Mouse (Mus musculus) liver, embryonic 11.5 days (tissue): ENCODE data around the gene Tnn. TPM values are rescaled to one million over a fixed set of nuclear protein-coding genes. Genes with fewer than 3 reads are reported as not detected.

Experiments used
- ATAC-seq: fragments of 200-750 bp; cut with Nextera tagmentation; replicated peaks from 2 replicates; pipeline ENCODE4 v1.8.0; 2017; ENCODE audit warnings: moderate number of reproducible peaks, mild to moderate bottlenecking, moderate TSS enrichment, moderate library complexity; ENCODE audit not compliant: low FRiP score
- DNase-seq: peaks from one replicate; pipeline ENCODE4 v3.0.0-alpha.2; 2017; ENCODE audit warnings: low spot score
- H3K27ac ChIP-seq: fragments of 300-500 bp; sonication (generic); 2 replicates; pipeline ENCODE4 v1.5.1; 2014; ENCODE audit warnings: mild to moderate bottlenecking, low read depth, low read length, control low read depth
- H3K27me3 ChIP-seq: fragments of 300-500 bp; sonication (generic); replicated peaks from 2 replicates; pipeline ENCODE4 v1.6.1; 2014; ENCODE audit warnings: low read length, mixed read lengths; ENCODE audit not compliant: control insufficient read depth, insufficient read depth
- H3K36me3 ChIP-seq: fragments of 300-500 bp; sonication (generic); 2 replicates; pipeline ENCODE4 v1.6.1; 2014; ENCODE audit warnings: mild to moderate bottlenecking, low read length, moderate library complexity, mixed read lengths; ENCODE audit not compliant: control insufficient read depth, insufficient read depth
- H3K4me1 ChIP-seq: fragments of 300-500 bp; sonication (generic); replicated peaks from 2 replicates; pipeline ENCODE4 v1.6.1; 2014; ENCODE audit warnings: low read length, mixed read lengths; ENCODE audit not compliant: control insufficient read depth, insufficient read depth
- H3K4me2 ChIP-seq: fragments of 300-500 bp; sonication (generic); 2 replicates; pipeline ENCODE4 v1.6.1; 2014; ENCODE audit warnings: mild to moderate bottlenecking, control low read depth, moderate library complexity
- H3K4me3 ChIP-seq: fragments of 300-500 bp; sonication (generic); 2 replicates; pipeline ENCODE4 v1.5.1; 2014; ENCODE audit warnings: low read depth, low read length, control low read depth
- H3K9ac ChIP-seq: fragments of 300-500 bp; sonication (generic); 2 replicates; pipeline ENCODE4 v1.6.1; 2014; ENCODE audit warnings: low read depth, low read length, control low read depth
- H3K9me3 ChIP-seq: fragments of 300-500 bp; sonication (generic); 2 replicates; pipeline ENCODE4 v1.6.1; 2016; ENCODE audit warnings: low read length, inconsistent platforms, mixed read lengths; ENCODE audit not compliant: control insufficient read depth
- WGBS: fragments of 180-500 bp; shearing (Covaris S2); extraction: QIAGEN DNeasy Blood & Tissue Kit; methylation state at CpG from one replicate; pipeline ENCODE4 v1.1.7; 2014; 5-methylcytosine and 5-hydroxymethylcytosine counted together
- polyA plus RNA-seq: library from polyadenylated mRNA; unstranded; fragments of >200 nt; fragmentation: Nextera tagmentation; extraction: Ambion mirVana; gene quantifications from 2 replicates; pipeline ENCODE4 v1.2.1, GENCODE M21; 2014

Gene Tnn
- polyA plus RNA-seq, 1 experiment from 2014 or later = not detected

DNA sequence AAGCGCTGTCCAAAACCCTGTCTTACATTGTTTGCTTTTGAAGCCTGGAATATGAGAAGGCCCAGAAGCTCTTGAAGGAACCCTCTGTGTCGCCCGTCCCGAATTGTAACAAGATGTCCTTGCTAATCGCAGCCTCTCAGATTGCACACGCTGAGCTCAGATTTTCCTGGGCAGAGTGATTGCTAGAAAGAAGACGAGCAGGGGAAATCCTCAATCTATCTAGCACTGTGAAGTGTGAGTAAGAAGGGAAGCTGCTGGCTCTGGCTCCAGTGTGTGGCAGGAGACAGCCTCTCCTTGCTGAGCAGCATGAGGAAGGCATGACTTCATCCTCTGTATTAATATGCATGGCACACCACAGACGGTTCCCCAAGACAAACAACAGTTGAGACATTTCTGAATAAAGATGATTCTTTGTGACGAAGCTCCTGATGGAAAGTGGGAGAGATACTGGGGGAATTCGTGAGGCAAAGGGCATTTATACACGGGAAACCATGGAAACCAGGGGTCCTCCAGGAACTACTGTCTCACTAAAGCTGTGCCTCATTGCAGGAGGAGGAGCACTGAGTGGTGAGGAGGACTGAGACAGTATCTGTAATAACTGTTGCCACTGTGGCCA, 4.0 kb downstream of the Tnn start:
- no peak overlapping the region for H3K4me3 ChIP-seq
- no peaks in the 10 kb centered on the region for H3K9me3 ChIP-seq
- no peak overlapping the region for H3K9ac ChIP-seq
- DNase-seq = no peak
- no peaks in the 10 kb centered on the region for H3K4me1 ChIP-seq
- no peak for ATAC-seq
- no peaks in the 10 kb centered on the region for H3K27me3 ChIP-seq
- no peak overlapping the region for H3K4me2 ChIP-seq
- no peak overlapping the region for H3K27ac ChIP-seq
- no peaks in the 10 kb centered on the region for H3K36me3 ChIP-seq
- 75% methylated on average over 11 of the region's 11 CpGs for WGBS

DNA sequence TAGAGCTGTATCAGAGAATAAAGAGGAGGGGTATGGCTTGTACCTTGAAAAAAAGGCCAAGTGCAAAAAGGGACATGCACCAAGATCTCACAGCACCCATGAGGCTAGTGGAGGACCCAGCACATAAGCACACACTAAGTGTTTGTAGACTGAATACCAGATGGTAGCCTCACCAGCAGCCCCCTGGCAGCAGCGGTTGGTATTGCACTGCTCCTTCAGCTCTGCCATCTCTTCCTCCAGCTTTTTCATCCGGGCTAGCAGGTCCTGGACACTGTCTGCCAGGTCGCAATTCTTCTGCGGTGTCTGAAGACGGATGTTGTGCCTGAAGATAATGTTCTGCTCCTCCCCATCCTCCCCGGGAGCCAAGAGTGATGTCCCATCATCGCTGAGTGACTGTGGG, 6.1 kb downstream of the Tnn start:
- DNase-seq = no peak
- Histone ChIP-seq H3K27ac (no peak overlapping the region), H3K9me3 (no peaks in the 10 kb centered on the region), H3K9ac (no peak overlapping the region), H3K4me1 (no peaks in the 10 kb centered on the region), H3K4me2 (no peak overlapping the region), H3K36me3 (no peaks in the 10 kb centered on the region), H3K4me3 (no peak overlapping the region), H3K27me3 (no peaks in the 10 kb centered on the region)
- ATAC-seq = no peak
- WGBS = 77% methylated on average over 7 of the region's 7 CpGs

DNA sequence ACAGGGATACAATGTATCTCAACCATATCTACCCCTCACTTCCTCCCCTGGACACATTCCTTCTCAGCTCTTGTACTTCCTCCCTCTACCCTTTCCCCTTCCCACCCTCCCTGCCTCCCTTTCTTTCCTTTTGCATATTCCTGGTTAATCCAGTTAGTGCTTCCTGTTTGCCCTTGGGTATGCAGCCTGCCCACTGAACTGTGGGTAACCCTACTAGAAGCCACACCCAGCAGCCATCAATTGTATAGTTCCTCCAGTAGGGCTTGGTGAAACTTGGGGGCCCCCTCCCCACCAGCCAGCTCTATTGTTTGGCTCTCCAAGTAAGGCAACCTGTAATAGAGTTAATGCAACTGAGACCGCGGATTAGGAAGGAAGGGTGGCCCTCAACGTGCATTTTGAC, 7.8 kb downstream of the Tnn start:
- no peaks in the 10 kb centered on the region for H3K36me3 ChIP-seq
- H3K27me3 ChIP-seq = no peaks in the 10 kb centered on the region
- no peak overlapping the region for H3K4me3 ChIP-seq
- DNase-seq (no peak), ATAC-seq (no peak)
- no peak overlapping the region for H3K4me2 ChIP-seq
- no peak overlapping the region for H3K27ac ChIP-seq
- no peak overlapping the region for H3K9ac ChIP-seq
- H3K4me1 ChIP-seq = no peaks in the 10 kb centered on the region
- H3K9me3 ChIP-seq = no peaks in the 10 kb centered on the region
- 66% methylated on average over 3 of the region's 3 CpGs for WGBS

DNA sequence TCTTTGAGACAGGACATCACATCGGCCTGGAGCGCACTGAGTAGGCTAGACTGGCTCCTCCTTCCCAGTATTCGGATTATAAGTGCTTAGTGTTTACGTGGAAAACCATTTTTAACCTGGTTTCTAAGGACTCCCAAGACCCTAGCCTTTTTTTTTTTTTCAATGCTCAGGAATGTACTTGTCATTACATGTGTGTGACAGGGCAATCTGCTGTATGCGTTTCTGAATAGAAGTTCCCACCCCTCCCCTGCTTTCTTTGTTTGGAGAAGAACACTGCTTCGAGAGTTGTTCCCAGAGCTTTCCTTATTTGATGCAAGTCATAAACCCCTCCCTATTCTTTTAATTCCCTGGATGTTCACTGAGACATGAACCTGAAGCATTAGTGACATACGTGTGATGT, 9.0 kb downstream of the Tnn start:
- Histone ChIP-seq H3K9ac (no peak overlapping the region), H3K27me3 (no peaks in the 10 kb centered on the region), H3K9me3 (no peaks in the 10 kb centered on the region), H3K4me2 (no peak overlapping the region), H3K4me3 (no peak overlapping the region), H3K4me1 (no peaks in the 10 kb centered on the region), H3K27ac (no peak overlapping the region), H3K36me3 (no peaks in the 10 kb centered on the region)
- DNase-seq (no peak), ATAC-seq (no peak)
- WGBS = 82% methylated on average over 7 of the region's 7 CpGs

DNA sequence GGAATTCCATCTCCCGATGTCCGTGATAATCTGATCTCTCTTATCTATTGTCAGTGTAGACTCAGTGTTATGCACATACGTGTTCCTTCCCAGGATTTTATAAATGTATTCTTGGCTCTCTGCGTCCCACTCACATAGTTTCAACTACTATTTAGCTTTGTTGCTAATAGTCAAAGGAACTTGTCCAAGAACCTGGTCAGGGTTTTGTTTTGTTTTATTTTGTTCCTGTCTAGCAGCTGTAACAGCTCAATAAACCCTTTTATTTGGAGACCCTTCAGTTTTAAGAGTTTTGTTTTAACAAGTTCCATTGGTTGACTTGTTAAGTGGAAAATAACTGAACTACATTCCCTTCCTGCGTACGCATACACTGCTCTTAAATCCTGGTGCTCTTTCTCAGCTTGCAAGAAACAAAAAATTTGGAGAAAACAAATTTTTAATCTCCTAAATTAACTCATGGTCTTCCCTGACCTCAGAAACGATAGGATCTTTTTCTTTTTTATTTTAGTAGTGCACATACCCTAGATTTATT, 17.0 kb downstream of the Tnn start:
- DNase-seq (no peak), ATAC-seq (no peak)
- H3K9ac ChIP-seq = no peak overlapping the region
- H3K36me3 ChIP-seq = no peaks in the 10 kb centered on the region
- no peak overlapping the region for H3K4me3 ChIP-seq
- no peak overlapping the region for H3K4me2 ChIP-seq
- no peak overlapping the region for H3K27ac ChIP-seq
- WGBS = 84% methylated on average over 7 of the region's 7 CpGs
- H3K9me3 ChIP-seq = no peaks in the 10 kb centered on the region
- no peaks in the 10 kb centered on the region for H3K27me3 ChIP-seq
- no peaks in the 10 kb centered on the region for H3K4me1 ChIP-seq

DNA sequence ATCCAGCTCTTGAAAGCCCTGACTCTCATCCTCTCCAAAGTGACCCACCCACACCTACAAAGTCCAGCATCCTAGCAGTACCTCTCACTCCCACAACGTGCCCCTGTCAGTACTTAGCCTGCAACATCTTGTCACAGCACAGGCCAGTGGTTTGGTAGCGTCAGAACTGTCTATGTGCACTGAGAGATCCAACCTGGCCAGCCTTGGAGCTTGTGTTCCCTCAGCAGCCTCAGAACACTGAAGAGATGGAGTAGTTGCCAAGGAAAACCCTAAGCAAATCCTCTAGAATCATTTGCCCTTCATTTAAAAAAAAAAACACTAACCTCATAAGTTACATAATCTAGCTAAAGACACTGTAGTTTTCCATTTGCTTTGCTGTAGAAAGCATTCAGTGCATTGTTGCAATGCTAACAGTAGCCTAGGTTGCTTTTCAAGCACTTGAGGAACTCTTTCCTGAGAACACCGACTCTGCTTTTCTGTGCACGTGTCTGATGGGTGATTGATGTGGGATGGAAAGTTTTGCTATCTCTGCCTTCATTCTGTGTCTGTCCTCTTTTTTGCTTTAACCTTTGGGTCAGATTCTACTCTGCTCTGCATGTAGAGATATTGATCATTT, 19.8 kb downstream of the Tnn start:
- no peak overlapping the region for H3K27ac ChIP-seq
- no peaks in the 10 kb centered on the region for H3K9me3 ChIP-seq
- no peak overlapping the region for H3K4me2 ChIP-seq
- ATAC-seq (no peak), DNase-seq (no peak)
- H3K4me3 ChIP-seq = no peak overlapping the region
- no peaks in the 10 kb centered on the region for H3K36me3 ChIP-seq
- H3K9ac ChIP-seq = no peak overlapping the region
- no peaks in the 10 kb centered on the region for H3K4me1 ChIP-seq
- WGBS = 48% methylated on average over 4 of the region's 4 CpGs
- no peaks in the 10 kb centered on the region for H3K27me3 ChIP-seq

DNA sequence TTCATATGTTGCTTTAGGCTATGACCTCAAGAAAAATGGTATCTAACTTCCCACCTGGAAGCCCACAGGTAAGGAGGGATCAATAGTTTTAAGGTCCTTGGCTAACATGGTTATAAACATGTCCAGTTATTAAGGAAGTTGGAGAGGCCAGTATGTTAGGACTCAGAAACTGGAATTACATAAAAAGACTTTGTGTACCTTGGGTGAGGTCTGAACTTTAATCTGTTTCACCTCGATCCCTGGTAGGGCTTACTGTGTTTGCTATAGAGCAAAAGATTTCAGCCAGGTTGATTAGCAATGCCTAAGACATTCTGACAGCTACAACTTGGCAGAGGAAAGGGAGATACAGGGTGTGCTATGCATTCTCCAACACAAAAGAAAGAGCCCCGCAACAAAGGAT, 29.4 kb downstream of the Tnn start:
- Histone ChIP-seq H3K9ac (no peak overlapping the region), H3K4me3 (no peak overlapping the region), H3K4me1 (no peaks in the 10 kb centered on the region), H3K4me2 (no peak overlapping the region), H3K27ac (no peak overlapping the region), H3K36me3 (no peaks in the 10 kb centered on the region), H3K27me3 (no peaks in the 10 kb centered on the region), H3K9me3 (no peaks in the 10 kb centered on the region)
- ATAC-seq = no peak
- 86% methylated on average over 2 of the region's 2 CpGs for WGBS
- no peak for DNase-seq

DNA sequence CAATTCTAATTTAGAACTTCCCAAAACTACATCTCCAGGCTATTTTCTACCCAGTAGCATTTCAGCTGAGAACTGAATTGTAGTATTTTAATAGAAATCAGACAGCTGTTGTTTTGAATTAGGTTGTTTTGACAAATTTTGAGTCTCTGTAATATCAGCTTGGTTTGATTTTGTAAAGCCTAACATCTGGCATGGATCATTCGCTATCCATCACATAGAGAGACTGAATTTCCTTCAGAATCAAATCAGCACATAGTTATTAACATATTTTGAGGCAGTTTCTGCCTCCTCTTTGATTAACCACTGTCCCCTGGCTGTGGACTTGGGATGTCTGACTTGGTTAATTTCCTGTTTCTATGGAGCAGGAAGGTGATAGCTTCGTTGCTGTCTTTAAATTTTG, 44.8 kb downstream of the Tnn start:
- no peak overlapping the region for H3K27ac ChIP-seq
- H3K36me3 ChIP-seq = no peaks in the 10 kb centered on the region
- no peak overlapping the region for H3K4me3 ChIP-seq
- no peak for ATAC-seq
- no peak overlapping the region for H3K9ac ChIP-seq
- DNase-seq = no peak
- no peaks in the 10 kb centered on the region for H3K9me3 ChIP-seq
- no peaks in the 10 kb centered on the region for H3K4me1 ChIP-seq
- no peak overlapping the region for H3K4me2 ChIP-seq
- no peaks in the 10 kb centered on the region for H3K27me3 ChIP-seq
- 59% methylated on average over 2 of the region's 2 CpGs for WGBS

DNA sequence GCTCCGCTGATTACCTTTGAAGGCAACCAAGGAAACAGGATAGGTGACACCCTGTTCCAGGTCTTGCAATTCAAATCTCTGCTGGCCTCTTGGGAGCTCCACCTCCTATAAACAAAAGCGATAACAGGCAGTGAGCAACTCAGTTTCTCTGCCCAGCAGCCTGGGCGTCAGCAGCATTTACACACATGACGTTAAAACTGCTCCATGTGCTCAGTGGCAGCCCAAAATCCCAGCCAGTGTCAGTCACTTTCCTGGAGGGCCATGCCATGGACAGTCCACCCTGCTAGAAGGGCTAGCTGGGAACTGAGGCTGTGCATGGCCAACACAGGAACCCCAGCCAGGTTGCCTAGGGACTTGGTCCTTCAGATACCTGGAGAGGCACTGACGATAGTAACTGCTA, 48.0 kb downstream of the Tnn start:
- no peaks in the 10 kb centered on the region for H3K36me3 ChIP-seq
- H3K4me2 ChIP-seq = no peak overlapping the region
- H3K27ac ChIP-seq = no peak overlapping the region
- no peaks in the 10 kb centered on the region for H3K27me3 ChIP-seq
- no peak overlapping the region for H3K9ac ChIP-seq
- no peaks in the 10 kb centered on the region for H3K4me1 ChIP-seq
- DNase-seq = no peak
- ATAC-seq = no peak
- no peak overlapping the region for H3K4me3 ChIP-seq
- H3K9me3 ChIP-seq = no peaks in the 10 kb centered on the region
- WGBS = 76% methylated on average over 5 of the region's 5 CpGs
